Mouse (Mus musculus) cortical plate, adult 2 months (tissue): Measurements from ENCODE around the gene Prrg2.

ENCODE experiments used
- CTCF ChIP-seq: fragments of 200-500 bp; IDR thresholded peaks from 2 replicates; pipeline ENCODE4 v1.5.1; 2011; ENCODE audit warnings: mild to moderate bottlenecking, control low read depth, low read length; ENCODE audit not compliant: insufficient read depth; ENCODE audit errors: extremely low read depth
- POLR2A ChIP-seq: fragments of 200-500 bp; IDR thresholded peaks from 2 replicates; pipeline ENCODE4 v1.6.1; 2011; ENCODE audit warnings: mild to moderate bottlenecking, low read length, control low read depth; ENCODE audit not compliant: insufficient read depth; ENCODE audit errors: extremely low read depth

GRCm38 (mm10) chr7:45013366-45014095 is 48.9 kb downstream of the Prrg2 start:
- no peak for TF ChIP-seq POLR2A
- no peak for TF ChIP-seq CTCF
